Mouse (Mus musculus) MEL-GATA-1-ER (cell line): ENCODE measurements around the gene Usp30.
A peak's percentile ranks its signal among the peaks of the same experiment; 100 is the strongest.

ENCODE experiments used
- DNase-seq: peaks from one replicate; pipeline ENCODE4 v3.0.0-alpha.2; 2012; ENCODE audit warnings: low read depth; ENCODE audit errors: extremely low read depth

Gene Usp30

GRCm38 (mm10) chr5:114065161-114065560, at the start of gene Usp30:
Usp30 (plus strand) TSS chr5:114065461.
- DNase-seq = no peak

DNA sequence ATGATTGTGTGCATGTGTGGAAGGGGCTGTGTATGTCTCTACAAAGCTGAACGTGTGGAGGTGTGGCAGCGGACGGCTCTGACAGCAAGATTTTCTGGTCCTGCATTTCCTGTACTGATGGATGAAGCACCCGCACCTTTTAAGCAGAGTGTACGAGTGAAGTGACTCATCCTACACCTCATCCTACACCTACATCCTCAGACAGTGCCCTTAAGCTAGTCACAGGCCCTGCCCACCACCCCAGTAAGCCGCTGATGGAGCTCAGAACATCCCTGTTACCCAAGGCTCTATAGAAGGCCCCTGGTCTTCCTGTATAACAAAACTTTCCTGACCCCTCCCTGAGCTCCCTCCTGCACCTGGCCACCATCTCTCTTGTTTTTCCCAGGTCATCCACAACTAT, 40.9 kb upstream of the Usp30 start:
- no peak for DNase-seq

GRCm38 (mm10) chr5:114024885-114025284, 40.4 kb upstream of the Usp30 start:
- DNase-seq = no peak

DNA sequence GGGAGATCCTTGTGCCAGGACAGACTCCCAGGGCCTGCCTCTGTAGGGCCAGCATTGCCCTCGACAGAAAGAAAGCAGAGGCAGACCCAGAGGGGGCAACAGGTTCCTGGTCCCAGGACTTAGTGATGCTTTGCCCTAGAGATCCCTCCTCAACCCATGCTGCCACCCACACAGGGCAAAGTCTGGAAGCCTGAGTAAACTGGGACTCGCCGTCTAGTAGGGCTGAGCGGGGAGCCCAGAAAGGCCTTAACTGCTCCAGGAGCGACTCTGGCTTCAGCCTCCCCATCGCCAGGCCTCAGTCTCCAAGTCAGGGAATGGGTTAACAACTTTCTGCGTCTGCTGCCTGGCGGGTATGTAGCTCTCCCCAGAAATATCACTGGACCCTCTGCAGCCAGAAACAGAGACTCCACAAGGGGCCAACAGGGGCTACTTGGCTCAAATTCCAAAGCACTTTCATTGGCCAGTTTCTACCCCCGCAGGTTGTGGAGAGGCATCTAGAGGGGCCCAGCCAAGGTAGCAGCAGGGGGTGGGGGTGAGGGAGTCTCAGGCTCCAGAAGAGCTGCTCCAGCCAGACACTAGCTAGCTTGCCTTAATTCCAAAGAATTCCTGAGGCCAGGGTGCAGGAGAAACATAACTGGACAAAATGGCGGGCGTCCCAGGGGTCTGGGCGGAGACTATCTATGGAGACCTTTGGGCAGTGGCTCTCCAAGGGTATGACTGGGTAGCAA, 37.9 kb upstream of the Usp30 start:
- no peak for DNase-seq

DNA sequence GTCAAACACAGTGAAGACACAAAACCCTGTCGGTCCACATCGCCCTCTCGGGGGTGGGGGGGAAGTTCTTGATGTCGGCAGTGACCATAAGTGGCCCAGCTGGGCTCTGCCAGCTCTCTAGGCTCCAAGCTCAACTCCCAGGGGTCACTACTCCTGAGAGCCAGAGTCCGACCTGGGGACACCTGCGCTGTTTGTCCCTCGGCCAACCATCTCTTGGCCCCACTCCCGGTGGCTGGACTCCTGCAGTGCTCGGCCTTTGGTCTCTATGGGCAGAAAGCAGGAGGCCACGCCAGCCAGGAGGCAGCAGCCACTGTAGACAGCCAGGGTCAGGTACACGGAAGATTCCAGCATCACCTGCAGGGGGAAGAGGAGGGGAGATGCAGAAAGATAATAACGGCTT, 37.1 kb upstream of the Usp30 start:
- no peak for DNase-seq

DNA sequence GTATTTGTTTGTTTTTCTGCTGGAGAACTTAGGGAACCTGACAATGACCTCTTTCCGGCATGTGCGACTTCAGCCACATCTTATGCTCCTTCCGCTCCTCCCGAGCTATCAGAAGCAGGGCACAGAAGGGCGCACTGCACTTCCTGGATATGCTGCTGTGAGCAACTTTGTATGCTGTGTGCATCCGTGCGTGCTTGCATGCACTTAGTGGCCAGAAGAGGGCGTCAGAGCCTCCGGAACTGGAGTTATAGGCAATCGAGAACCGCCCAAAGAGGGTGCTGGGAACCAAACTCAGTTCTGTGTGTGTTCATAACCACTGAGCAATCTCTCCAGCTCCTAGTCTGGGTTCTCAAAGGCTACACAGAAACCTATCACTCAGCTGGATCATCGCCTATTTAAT, 34.6 kb upstream of the Usp30 start:
- no peak for DNase-seq

GRCm38 (mm10) chr5:114032161-114032763, 33.0 kb upstream of the Usp30 start:
- no peak for DNase-seq

DNA sequence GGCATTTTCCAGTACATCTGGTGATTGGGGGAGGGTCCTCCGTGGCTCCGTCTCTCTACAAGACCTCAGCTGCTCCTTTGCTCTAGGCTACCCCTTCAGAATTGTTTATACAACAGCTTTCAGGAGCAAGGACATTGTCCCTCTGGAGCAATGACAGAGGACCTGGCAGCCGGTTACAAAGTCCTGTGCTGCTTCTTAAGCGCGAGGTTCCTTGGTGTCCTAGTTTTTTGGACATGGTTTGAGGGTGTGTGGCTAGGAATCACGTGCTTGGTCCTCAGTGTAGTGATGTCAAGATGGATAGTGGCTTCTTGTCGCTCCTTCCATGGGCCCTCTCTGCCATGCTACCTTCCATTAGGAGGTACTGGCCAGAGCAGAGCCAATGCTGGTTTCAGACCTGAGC, 30.9 kb upstream of the Usp30 start:
- no peak for DNase-seq

DNA sequence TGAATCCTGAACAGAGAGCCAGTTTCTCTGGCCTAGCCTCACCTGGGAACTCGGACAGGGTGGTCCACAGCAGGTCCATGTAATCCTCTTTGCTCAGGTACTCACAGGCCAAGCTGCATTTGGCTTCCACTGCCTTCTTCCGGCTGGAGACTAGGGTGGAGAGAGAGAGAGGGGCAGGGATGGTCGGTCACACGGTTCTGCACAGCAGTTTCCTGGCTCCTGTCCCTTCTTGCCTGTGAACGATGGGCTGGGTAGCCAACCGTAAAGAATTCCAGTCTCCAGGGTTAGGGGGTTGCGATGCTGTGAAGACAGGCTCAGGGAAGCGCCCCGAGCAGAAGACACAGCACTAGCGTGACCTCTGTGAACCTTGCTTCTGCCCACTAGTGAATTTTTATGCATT, 30.1 kb upstream of the Usp30 start:
- no peak for DNase-seq

DNA sequence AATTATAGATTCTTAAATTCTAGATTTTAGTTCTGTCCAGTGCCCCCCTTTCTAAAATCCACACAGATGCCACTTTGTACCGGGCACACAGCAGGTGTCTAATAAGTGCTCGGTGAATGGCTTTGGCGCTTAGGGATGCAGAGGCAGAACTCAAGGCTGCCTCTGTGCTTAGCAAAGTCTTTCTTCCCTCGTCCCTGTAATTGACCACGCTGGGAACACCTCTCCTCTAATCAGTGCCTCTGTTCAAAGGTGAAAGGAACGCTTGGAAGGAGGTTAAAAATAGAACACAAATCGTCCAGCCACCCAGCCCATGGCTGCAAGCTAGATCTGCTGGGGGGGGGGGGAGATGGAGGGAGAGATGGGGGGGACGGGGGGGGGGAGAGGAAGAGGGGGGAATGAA, 24.8 kb upstream of the Usp30 start:
- no peak for DNase-seq

DNA sequence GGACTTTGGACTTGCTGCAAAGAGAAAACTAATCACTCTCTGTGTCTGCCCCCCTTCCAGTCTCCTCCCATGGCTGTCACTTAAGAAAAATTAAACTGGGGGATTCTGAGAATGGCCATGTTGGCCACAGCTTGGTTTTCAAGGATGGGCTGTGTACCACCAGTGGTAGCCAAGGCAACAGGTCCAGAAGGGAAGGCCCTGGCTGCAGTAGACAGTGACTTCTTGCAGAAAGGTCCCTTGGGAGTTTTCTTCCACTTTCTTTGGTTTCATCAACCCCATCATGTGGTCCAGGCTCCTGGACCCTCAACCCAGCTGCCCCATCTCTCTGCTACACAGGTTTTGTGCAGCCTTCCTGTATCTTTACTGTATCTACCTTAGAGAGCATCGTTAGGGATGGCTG, 24.4 kb upstream of the Usp30 start:
- no peak for DNase-seq

GRCm38 (mm10) chr5:114041327-114041930, 23.8 kb upstream of the Usp30 start:
- DNase-seq = peak; percentile 17

- DNase-seq = no peak
Measured at GRCm38 (mm10) chr5:114043800-114044199, 21.5 kb upstream of the Usp30 start.

- DNase-seq = peak; percentile 18
Measured at GRCm38 (mm10) chr5:114045134-114045533, 20.1 kb upstream of the Usp30 start.

DNA sequence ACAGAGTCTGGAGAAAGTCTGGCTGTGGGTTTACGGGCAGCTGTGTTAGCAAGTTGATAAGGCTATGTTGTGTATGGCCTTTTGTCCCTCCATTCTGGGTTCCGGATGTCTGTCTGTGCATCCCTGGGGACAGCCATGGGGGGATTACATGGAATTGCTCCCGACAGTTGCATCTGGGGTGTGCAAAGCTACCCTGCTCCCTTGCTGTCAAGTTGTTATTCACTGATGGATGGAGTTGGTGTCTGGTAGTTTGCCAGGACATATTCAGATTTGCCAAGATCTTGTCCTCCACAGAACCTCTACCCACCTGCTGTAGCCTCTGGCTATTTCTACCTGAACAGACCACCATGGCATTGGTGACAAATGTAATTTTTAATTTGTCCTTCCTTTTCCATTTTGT, 19.1 kb upstream of the Usp30 start:
- no peak for DNase-seq

GRCm38 (mm10) chr5:114046604-114047003, 18.7 kb upstream of the Usp30 start:
- no peak for DNase-seq

- DNase-seq = peak; percentile 14
Measured at GRCm38 (mm10) chr5:114047182-114047581, 18.1 kb upstream of the Usp30 start.

- no peak for DNase-seq
Measured at GRCm38 (mm10) chr5:114048731-114049308, 16.4 kb upstream of the Usp30 start.

DNA sequence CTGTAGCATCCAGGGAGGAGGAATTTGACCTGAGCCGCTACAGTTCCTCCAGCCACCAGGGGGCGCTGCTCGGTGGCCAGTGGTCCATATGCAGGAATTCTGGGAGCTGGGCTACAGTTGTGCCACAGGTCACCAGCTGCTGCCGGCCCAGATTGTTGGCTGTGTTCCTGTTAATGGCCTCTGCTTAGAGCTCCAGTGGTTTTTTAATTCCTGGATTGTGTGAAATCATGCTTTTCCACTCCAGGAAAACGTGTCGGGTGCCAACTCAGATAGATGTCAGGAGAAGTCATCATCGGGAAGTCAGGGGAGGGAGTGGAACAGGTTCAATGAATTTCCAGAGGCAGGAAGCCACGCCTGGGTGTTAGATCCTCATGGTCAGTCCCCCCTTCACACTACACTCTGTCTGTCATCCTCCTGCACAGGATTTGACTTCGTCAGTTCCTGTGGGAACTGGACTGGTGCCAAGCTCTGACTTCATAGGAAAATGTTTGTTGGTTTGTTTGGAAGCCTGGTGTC, 13.0 kb upstream of the Usp30 start:
- peak; percentile 28 for DNase-seq

GRCm38 (mm10) chr5:114057129-114057731, 8.0 kb upstream of the Usp30 start:
- DNase-seq = no peak

GRCm38 (mm10) chr5:114061675-114062074, 3.6 kb upstream of the Usp30 start:
- no peak for DNase-seq

DNA sequence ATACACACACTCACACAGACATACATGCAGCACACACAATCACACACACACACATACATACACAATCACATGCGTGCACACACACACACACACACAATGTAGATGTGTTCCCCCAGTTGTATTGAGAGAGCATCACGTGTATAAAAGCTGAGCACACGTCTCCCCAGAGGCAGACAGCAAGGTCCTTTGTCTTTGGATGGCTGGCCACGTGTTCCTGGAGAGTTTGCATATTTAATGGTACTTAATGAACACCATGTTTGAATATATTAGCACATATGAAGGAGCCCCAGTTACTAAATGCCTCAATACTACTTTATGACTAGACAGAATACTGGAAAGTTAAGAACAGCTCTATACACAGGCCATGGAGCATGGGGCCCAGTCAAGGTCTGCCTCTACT, 1.3 kb upstream of the Usp30 start:
- no peak for DNase-seq
